Mouse (Mus musculus): ENCODE measurements around the gene Svop.

DNA sequence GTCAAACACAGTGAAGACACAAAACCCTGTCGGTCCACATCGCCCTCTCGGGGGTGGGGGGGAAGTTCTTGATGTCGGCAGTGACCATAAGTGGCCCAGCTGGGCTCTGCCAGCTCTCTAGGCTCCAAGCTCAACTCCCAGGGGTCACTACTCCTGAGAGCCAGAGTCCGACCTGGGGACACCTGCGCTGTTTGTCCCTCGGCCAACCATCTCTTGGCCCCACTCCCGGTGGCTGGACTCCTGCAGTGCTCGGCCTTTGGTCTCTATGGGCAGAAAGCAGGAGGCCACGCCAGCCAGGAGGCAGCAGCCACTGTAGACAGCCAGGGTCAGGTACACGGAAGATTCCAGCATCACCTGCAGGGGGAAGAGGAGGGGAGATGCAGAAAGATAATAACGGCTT, 63.3 kb downstream of the Svop start:
- TF ChIP-seq MYC (IDR thresholded peaks at IDR 0.05; ENCODE audit: low read depth, low read length) (no peak), ELF1 (IDR thresholded peaks at IDR 0.05; ENCODE audit: low read depth, low read length) (no peak), CTCF (IDR thresholded peaks at IDR 0.05 in 2 of 3, conservative IDR thresholded peaks at IDR 0.05 in 1 of 3; ENCODE audit: control insufficient read depth in 1 of 3, insufficient read depth in 1 of 3, low read depth in 2 of 3, low read length in 3 of 3, poor library complexity in 1 of 3, severe bottlenecking in 1 of 3) (no peak), POLR2A (IDR thresholded peaks at IDR 0.05; ENCODE audit: control insufficient read depth in 1 of 2, insufficient read depth in 1 of 2, low read depth in 1 of 2, low read length in 2 of 2, poor library complexity in 1 of 2) (no peak), ZKSCAN1 (IDR thresholded peaks at IDR 0.05; ENCODE audit: low read depth, low read length) (no peak), GATA1 (IDR thresholded peaks at IDR 0.05; ENCODE audit: low read depth, low read length) (no peak), JUND (IDR thresholded peaks at IDR 0.05; ENCODE audit: low read depth, low read length) (no peak), MEF2A (IDR thresholded peaks at IDR 0.05; ENCODE audit: extremely low read depth, insufficient replicate concordance, low read depth, low read length, poor library complexity, severe bottlenecking) (no peak), MXI1 (IDR thresholded peaks at IDR 0.05; ENCODE audit: low read depth, low read length) (no peak), TBP (IDR thresholded peaks at IDR 0.05; ENCODE audit: low read depth, low read length) (no peak), SIN3A (IDR thresholded peaks at IDR 0.05; ENCODE audit: low read length) (no peak), TCF12 (IDR thresholded peaks at IDR 0.05; ENCODE audit: low read depth, low read length) (no peak), RAD21 (IDR thresholded peaks at IDR 0.05; ENCODE audit: low read depth, low read length) (no peak), NRF1 (IDR thresholded peaks at IDR 0.05; ENCODE audit: insufficient read depth, low read depth, low read length, poor library complexity, severe bottlenecking) (no peak)
